13 mouse cellular contexts compared by ENCODE assay signal in genomic region chr17:75180956-75181588, GRCm38 (mm10).
DNase-seq lines count a peak whose midpoint lies in the region; ATAC-seq and TF ChIP-seq lines count a peak whose summit lies in the region.
"Had no signal": no experiment of that assay in that cellular context is flagged by ENCODE, and none has a peak within 500 bp of the region (broad histone marks: within the 10 kb centered on the region; RNA-seq: fewer than 3 reads in every experiment).

No protein-coding gene starts in this region.

- no peak for ATAC-seq in liver, embryonic 15.5 days (ENCODE audit: insufficient read depth)
- no peak for ATAC-seq in liver, embryonic 12.5 days
- ATAC-seq in granulocyte monocyte progenitor cell, adult 5-6 weeks (replicated peaks; ENCODE audit: poor library complexity, severe bottlenecking) = peak; percentile 83
- no peak for ATAC-seq in stomach, postnatal 0 days (ENCODE audit: low FRiP score, low TSS enrichment)

- H3K27ac ChIP-seq in liver, embryonic 15.5 days (replicated peaks) = no peak overlapping the region
- no peak overlapping the region for H3K27ac ChIP-seq in liver, embryonic 12.5 days
- H3K27ac ChIP-seq in stomach, postnatal 0 days (replicated peaks) = no peak overlapping the region

- peak; percentile 41 for DNase-seq in lung, postnatal 14 days
- no peak for DNase-seq in stomach, postnatal 0 days (ENCODE audit: low spot score)
- no peak for DNase-seq in frontal cortex, postnatal 14 days (ENCODE audit: low spot score in 2 of 2)
- DNase-seq in c-Kit-positive CD71-positive TER-119-positive erythroid progenitor cells, embryonic 14.5 days (ENCODE audit: low spot score) = no peak
- DNase-seq in left cerebral cortex, adult 9 months (ENCODE audit: low spot score in 2 of 2) = no peak
- DNase-seq: adrenal gland, adult 2 months; cerebellum, adult 9-10 months; heart, postnatal 36 days; midbrain, embryonic 14.5 days; right cerebral cortex, postnatal 4 days had no signal

- H3K27me3 ChIP-seq in liver, embryonic 15.5 days = no peaks in the 10 kb centered on the region
- no peaks in the 10 kb centered on the region for H3K27me3 ChIP-seq in liver, embryonic 12.5 days (replicated peaks)
- H3K27me3 ChIP-seq in stomach, postnatal 0 days (ENCODE audit: control insufficient read depth, insufficient read depth, low read length) = no peaks in the 10 kb centered on the region

- 58% methylated on average over 12 of the region's 12 CpGs for WGBS in liver, embryonic 15.5 days (ENCODE audit: insufficient replicate concordance)
- WGBS in liver, embryonic 12.5 days (ENCODE audit: insufficient replicate concordance) = 68% methylated on average over 12 of the region's 12 CpGs
- WGBS in stomach, postnatal 0 days = 41% methylated on average over 12 of the region's 12 CpGs

- no peaks in the 10 kb centered on the region for H3K4me1 ChIP-seq in liver, embryonic 15.5 days (replicated peaks)
- no peaks in the 10 kb centered on the region for H3K4me1 ChIP-seq in liver, embryonic 12.5 days
- no peaks in the 10 kb centered on the region for H3K4me1 ChIP-seq in stomach, postnatal 0 days (replicated peaks; ENCODE audit: control insufficient read depth, insufficient read depth)

- peak; percentile 35; the same call in 1 of the 2 replicates for TF ChIP-seq CTCF in stomach, postnatal 0 days (IDR thresholded peaks at IDR 0.05; ENCODE audit: low read depth)

- H3K4me3 ChIP-seq in liver, embryonic 15.5 days (replicated peaks) = no peak overlapping the region
- no peak overlapping the region for H3K4me3 ChIP-seq in liver, embryonic 12.5 days
- H3K4me3 ChIP-seq in stomach, postnatal 0 days (ENCODE audit: low read depth, low read length) = no peak overlapping the region

- H3K36me3 ChIP-seq in liver, embryonic 15.5 days (replicated peaks) = no peaks in the 10 kb centered on the region
- H3K36me3 ChIP-seq in liver, embryonic 12.5 days = no peaks in the 10 kb centered on the region
- no peaks in the 10 kb centered on the region for H3K36me3 ChIP-seq in stomach, postnatal 0 days (ENCODE audit: control insufficient read depth, insufficient read depth, low read length)

- TF ChIP-seq EP300 in stomach, postnatal 0 days (optimal IDR thresholded peaks at IDR 0.05) = no peak

- H3K9ac ChIP-seq in liver, embryonic 15.5 days = no peak overlapping the region
- H3K9ac ChIP-seq in liver, embryonic 12.5 days = no peak overlapping the region
- no peak overlapping the region for H3K9ac ChIP-seq in stomach, postnatal 0 days (ENCODE audit: low read length)

- no peaks in the 10 kb centered on the region for H3K9me3 ChIP-seq in liver, embryonic 15.5 days (replicated peaks)
- no peaks in the 10 kb centered on the region for H3K9me3 ChIP-seq in liver, embryonic 12.5 days (replicated peaks)
- no peaks in the 10 kb centered on the region for H3K9me3 ChIP-seq in stomach, postnatal 0 days (ENCODE audit: control insufficient read depth, low read length)

- H3K4me2 ChIP-seq in liver, embryonic 15.5 days = peak overlapping the region; percentile 3; the same call in 1 of the 2 replicates
- H3K4me2 ChIP-seq in liver, embryonic 12.5 days = no peak overlapping the region
- peak overlapping the region; percentile 12 for H3K4me2 ChIP-seq in stomach, postnatal 0 days (replicated peaks; ENCODE audit: low read depth)
